Mouse (Mus musculus) gastrocnemius, postnatal 4 days (tissue): ENCODE data around the gene Trp53i11. TPM values are rescaled to one million over a fixed set of nuclear protein-coding genes. Genes with fewer than 3 reads are reported as not detected.

Experiments used
- DNase-seq, 2 experiments: peaks; one replicate each; pipeline ENCODE4 v3.0.0; 2021 to 2022; ENCODE audit warnings: low spot score in 2 of 2, mixed read lengths in 2 of 2
- total RNA-seq, 2 experiments: library from RNA; stranded (reverse); gene quantifications; 2 replicates each; pipeline ENCODE4 v1.2.3; 2021

Trp53i11 gene
- total RNA-seq, 2 experiments from 2014 or later = 39.8 to 40.1 TPM

- DNase-seq = no peak
These were observed 40.5 kb downstream of the Trp53i11 start for GRCm38 (mm10) chr2:93227713-93228479.

- DNase-seq = no peak
These were observed 41.1 kb downstream of the Trp53i11 start for GRCm38 (mm10) chr2:93228480-93228824.

GRCm38 (mm10) chr2:93232141-93232540, 44.8 kb downstream of the Trp53i11 start:
- DNase-seq = no peak

DNA sequence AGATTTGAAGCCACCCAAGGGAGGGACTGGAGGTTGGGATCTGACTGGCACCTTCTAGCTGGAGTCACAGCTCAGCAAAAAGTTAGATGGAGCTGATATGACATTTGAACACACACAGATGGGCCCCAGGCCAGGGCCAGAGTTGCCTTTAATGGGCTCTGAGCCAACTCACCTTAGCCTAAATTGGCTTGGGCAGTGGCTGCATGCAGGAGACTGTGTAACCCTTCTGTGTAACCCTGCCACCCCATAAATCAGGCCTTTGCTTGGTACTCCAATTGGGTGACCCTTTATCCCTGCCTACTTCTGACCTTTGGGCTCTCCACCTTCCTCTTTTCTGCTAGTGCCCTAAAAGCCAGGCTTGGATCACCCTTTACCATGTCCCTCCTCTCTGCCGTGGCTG, 49.7 kb downstream of the Trp53i11 start:
- no peak for DNase-seq

DNA sequence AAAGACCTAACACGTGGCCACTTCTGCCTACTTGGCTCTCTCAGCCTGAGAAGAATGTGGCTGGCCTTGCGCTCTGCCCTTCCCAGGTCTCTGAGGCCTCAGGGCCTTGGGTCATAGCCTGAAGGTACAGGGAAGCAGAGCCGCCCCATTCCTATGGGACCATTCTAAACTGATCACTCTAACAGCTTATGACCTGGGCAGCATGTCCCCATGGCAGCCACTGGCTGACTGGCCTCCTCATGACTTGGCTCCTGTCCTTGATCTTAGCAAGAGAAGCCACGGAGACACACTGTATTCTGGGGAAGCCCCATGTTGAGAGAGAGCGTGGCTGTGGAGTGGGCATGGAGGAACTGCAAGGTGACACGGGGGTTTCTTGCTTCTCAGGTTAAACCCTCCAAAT, 51.5 kb downstream of the Trp53i11 start:
- DNase-seq = no peak

- no peak for DNase-seq
These were observed 54.8 kb downstream of the Trp53i11 start for GRCm38 (mm10) chr2:93242166-93242565.

- DNase-seq = no peak
These were observed 56.2 kb downstream of the Trp53i11 start for GRCm38 (mm10) chr2:93243439-93244089.

DNA sequence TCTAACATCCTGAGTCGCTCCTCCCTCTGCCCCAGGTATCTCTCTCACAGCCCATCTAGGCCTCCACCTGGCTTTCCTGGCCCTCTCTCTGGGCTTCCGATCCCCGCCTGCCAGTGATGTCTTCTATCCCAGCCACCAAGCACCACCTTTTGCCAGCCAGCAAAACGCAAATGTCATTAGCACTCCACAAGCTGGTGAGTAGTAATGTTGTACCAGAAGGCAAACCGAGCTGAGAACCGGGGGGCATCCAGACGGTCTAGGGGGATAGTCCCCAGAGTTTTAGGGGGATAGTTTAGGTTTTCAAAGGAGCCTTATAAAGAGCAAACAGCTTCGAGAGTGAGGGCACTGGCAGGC, 56.7 kb downstream of the Trp53i11 start:
- no peak for DNase-seq

GRCm38 (mm10) chr2:93249058-93249457, 61.7 kb downstream of the Trp53i11 start:
- no peak for DNase-seq

- DNase-seq = no peak
These were observed 63.3 kb downstream of the Trp53i11 start for GRCm38 (mm10) chr2:93250611-93251010.

Other genes with a start within 250 kb of the Trp53i11 start
- 1 to 10 TPM; 6.7 TPM for gene Prdm11, start 141.4 kb upstream of the Trp53i11 start, total RNA-seq
- gene Tspan18, start 147.0 kb downstream of the Trp53i11 start, total RNA-seq = 10 to 100 TPM; 26.3 to 26.9 TPM